Mouse (Mus musculus) spleen, postnatal 36 days (tissue): Measurements from ENCODE around the gene Tgm5.
"Not testable (repeated sequence)": the region's sequence is repeated elsewhere in the genome, so short reads cannot be mapped to it uniquely, and the experiment has no call there.

Source experiments
- DNase-seq, 2 experiments: peaks; one replicate each; pipeline ENCODE4 v3.0.0; 2022; ENCODE audit warnings: low spot score in 2 of 2, mixed read lengths in 1 of 2

The Tgm5 gene

GRCm38 (mm10) chr2:121085480-121086185 is at the start of gene Tgm5:
TSS of gene Tgm5 (minus strand) at chr2:121085841.
- DNase-seq = no peak

GRCm38 (mm10) chr2:121132822-121133221 is 47.2 kb upstream of the Tgm5 start:
- DNase-seq = no peak

DNA sequence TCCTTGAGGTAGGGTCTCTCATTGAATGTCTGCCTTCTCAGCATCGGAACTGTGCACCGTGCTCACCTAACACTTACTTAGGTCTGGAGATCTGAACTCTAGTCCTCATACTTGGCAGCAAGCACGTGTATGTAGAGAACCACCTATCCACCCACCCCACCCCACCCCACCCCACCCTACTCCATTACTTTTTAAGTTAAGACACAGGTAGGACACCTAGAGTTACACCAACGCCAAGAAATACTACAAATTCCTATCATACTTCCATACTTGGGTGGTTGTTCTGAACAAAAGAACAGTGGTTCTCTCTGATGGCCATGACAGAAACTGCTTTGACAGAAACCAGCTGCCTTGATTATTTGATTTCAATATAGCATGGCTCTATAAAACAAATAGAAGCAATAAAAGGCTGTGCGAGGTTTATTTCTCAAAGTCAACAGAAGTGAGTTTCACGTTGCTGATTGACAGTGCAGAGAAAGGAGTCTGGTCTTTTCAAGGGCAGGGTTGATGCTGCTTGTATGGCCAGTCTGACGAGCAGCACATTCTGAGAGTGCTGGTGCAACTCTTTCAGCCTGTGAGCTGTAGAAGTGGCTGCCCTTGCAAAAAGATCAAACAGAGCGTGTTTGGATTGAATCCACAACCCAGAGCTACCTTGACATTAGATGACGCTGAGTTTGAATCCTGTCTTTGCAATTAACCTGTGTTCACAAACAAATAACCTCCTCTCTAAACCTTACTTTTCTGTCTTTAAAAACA is 43.4 kb upstream of the Tgm5 start:
- no peak for DNase-seq

DNA sequence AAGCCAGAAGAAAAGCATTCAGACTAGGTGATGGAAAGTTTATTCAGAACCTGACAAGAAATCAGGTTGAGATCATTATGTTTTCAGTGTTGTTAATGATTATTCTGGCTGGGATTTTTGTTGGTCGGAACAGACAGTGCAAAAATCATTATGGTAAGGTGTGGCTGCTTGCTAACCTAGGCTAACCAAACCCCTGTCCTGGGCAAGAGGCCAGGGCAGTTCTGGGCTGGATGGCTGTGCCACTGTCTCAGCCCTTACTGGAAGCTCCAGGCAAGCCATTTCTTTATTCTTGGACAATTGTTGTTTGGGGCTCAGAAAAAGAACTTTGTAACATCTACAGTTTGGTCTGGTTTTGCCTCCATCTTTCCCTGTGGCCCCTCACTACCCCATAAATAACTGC is 41.9 kb upstream of the Tgm5 start:
- DNase-seq = no peak

GRCm38 (mm10) chr2:121126302-121126701 is 40.7 kb upstream of the Tgm5 start:
- not testable (repeated sequence) for DNase-seq

GRCm38 (mm10) chr2:121119260-121119659 is 33.6 kb upstream of the Tgm5 start:
- no peak for DNase-seq

GRCm38 (mm10) chr2:121115418-121115817 is 29.8 kb upstream of the Tgm5 start:
- no peak for DNase-seq

DNA sequence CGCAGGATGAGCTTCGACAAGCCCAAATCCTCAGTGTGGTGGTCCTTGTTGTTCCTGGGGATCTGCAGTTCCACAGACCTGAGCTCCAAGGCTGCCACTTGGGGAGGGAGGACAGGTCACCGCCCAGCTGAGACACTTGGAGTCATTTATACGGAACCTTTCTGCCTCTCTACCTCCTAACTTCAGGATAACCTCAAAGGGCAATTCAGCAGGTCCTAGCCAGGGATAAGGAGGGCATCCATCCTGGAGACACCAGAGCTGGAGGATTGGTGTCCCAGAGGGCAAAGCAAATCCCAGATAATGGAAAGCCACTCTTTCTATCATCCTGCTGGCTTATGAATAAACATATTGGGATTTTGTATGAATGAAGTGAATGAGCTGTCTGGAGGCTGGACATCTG is 24.1 kb upstream of the Tgm5 start, which contains the start of gene Tgm7:
Gene Tgm7, minus strand, starts transcription at position 101 of the 400 bp plus-strand sequence.
- DNase-seq = no peak

GRCm38 (mm10) chr2:121105940-121106339 is 20.3 kb upstream of the Tgm5 start:
- DNase-seq = no peak

GRCm38 (mm10) chr2:121102051-121102450 is 16.4 kb upstream of the Tgm5 start:
- DNase-seq = peak; percentile 32 to 40

DNA sequence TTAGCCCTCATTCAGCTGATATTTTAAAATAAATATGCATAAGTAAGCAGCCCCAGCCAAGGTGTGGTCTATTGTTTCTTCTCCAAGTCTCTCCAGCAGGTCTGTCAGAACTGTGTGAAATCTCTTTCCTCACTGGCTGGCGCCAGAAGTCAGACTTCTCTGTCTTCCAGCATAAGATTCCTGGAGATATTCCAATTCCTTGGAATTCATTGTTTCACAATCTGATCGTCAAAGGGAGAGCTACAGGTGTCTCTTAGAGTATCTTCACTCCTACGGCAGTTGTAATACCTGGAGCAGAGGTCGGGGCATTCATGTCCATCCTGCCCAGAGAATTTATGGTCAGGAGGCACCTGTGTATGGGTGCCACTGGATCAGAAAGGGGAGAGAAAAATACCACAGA is 4.1 kb upstream of the Tgm5 start:
- DNase-seq = no peak

GRCm38 (mm10) chr2:121088507-121088906 is 2.9 kb upstream of the Tgm5 start:
- no peak for DNase-seq

DNA sequence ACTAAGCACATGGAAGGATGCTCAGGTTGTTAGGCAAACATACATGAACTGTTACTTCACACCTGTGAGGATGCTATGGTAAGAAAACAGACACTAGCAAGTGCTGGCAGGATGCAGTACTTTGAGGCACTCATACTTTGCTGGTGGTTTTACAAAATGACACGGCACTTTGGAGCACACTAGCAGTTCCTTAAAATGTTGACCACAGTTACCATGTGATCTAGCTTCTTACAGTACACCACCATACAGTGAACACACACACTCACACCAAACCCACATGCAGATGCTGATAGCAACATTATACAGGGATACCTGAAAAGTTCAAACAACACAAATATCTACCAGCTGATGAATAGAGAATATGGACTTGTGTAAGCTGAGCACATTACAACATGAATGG is 3.0 kb downstream of the Tgm5 start:
- DNase-seq = no peak

- no peak for DNase-seq
Measured at GRCm38 (mm10) chr2:121074747-121075146, 10.9 kb downstream of the Tgm5 start.

- no peak for DNase-seq
Measured at GRCm38 (mm10) chr2:121071871-121072270, 13.8 kb downstream of the Tgm5 start.

DNA sequence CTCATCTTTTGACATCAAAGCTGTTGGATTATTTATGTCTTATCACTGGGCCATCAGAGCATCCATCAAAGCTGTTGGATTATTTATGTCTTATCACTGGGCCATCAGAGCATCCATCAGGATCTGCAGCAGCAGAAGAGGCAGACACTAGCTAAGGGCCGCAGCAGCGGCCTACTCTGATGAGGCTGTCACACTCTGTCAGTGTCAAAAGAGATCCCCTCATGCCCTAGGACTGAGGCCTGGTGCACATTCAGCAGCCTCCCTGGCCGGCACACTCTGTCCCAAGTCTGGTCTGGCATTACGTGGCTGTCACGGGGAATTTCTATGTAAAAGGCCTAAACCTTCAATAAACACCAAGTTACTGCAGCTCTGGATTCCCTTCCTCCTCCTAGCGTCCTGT is 16.1 kb downstream of the Tgm5 start:
- DNase-seq = no peak

GRCm38 (mm10) chr2:121067116-121067515 is 18.5 kb downstream of the Tgm5 start:
- no peak for DNase-seq

DNA sequence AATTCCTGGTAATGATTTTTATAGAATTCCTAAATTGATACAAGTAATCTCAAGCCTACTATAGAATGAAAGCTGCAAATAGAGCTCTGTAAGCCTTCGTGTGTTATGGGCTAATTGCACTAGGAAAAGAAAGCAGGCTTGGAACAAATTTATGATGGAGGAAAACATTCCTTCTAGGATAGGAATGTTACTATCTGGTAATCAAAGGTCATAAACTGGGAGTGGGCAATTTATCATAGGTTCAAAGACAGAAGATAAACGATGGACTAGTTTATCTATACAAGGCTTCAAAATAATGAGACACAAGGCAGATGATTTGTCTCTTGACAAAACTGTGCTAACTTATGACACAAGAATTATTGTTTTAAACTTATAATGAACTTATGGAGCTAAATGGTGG is 24.3 kb downstream of the Tgm5 start:
- no peak for DNase-seq

GRCm38 (mm10) chr2:121057997-121058396 is 27.6 kb downstream of the Tgm5 start:
- DNase-seq = no peak

GRCm38 (mm10) chr2:121055915-121056314 is 29.7 kb downstream of the Tgm5 start:
- DNase-seq = peak; percentile 15 to 38

GRCm38 (mm10) chr2:121054060-121054459 is 31.6 kb downstream of the Tgm5 start:
- peak; percentile 6 to 39 for DNase-seq

- DNase-seq = no peak
Measured at GRCm38 (mm10) chr2:121052176-121052575, 33.5 kb downstream of the Tgm5 start.

DNA sequence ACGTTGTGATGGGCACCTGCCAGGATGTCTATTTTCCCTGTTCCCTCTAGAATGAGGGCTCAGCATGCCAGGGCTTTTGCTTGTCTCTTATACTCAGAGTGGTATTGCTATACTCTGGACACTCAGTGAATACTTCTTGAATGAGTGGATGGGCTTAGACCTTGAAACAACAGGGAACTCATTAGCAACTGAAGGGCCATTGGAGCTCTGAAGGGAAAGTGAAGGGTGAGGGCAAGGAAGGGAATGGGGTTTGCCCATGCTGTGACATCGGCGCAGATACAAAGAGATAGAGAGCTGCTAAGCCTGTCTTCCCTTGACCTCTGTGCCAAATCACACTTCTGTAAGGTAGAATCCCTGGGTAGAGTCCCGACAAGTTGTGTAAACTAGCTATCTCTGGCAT is 40.0 kb downstream of the Tgm5 start:
- DNase-seq = no peak
